Mouse (Mus musculus): ENCODE data around the gene Zfp28. TPM values are rescaled to one million over a fixed set of nuclear protein-coding genes. Genes with fewer than 3 reads are reported as not detected.
"Not testable (repeated sequence)": the region's sequence is repeated elsewhere in the genome, so short reads cannot be mapped to it uniquely, and the experiment has no call there.

Zfp28 gene
- total RNA-seq (2021) = 1 to 10 TPM; 3.7 to 3.9 TPM
- long read RNA-seq, experiment 1, full-length matches to known transcripts = 2 of 4 reads
- long read RNA-seq, experiment 1, partial matches to known transcripts = 1 of 4 reads
- long read RNA-seq, experiment 1, other reads (novel, unspliced or antisense) = 1 of 4 reads
- long read RNA-seq, experiment 2, full-length matches to known transcripts = 2 of 7 reads
- long read RNA-seq, experiment 2, partial matches to known transcripts = 0 of 7 reads
- long read RNA-seq, experiment 2, other reads (novel, unspliced or antisense) = 5 of 7 reads

GRCm38 (mm10) chr7:6383044-6383455, at the start of gene Zfp28:
Gene Zfp28, plus strand, starts transcription at chr7:6383295.
- DNase-seq = peak; percentile 94

GRCm38 (mm10) chr7:6339865-6340264, 43.2 kb upstream of the Zfp28 start:
- no peak for DNase-seq

GRCm38 (mm10) chr7:6343501-6344071, 39.5 kb upstream of the Zfp28 start, which contains the start of gene Gm3854:
Gene Gm3854, plus strand, starts transcription at chr7:6343759.
- DNase-seq = peak; percentile 17

DNA sequence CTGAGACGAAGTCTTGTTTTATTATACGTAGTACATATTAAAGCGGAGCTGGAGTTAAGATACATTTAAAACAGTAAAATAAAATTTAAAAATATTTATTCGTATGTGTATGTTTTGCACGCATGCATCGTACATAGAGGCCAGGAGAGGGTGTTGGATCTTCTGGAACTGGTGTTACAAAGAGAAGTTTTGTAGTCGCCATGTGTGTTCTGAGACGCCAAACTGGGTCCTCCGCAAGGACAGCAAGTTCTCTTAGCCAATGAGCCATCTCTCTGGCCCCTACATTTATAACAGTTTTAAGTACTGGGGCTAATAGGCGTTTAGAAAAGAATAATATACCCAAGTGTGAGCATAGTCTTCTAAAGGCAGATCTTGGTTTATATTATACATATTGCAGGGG, 39.0 kb upstream of the Zfp28 start:
- no peak for DNase-seq

DNA sequence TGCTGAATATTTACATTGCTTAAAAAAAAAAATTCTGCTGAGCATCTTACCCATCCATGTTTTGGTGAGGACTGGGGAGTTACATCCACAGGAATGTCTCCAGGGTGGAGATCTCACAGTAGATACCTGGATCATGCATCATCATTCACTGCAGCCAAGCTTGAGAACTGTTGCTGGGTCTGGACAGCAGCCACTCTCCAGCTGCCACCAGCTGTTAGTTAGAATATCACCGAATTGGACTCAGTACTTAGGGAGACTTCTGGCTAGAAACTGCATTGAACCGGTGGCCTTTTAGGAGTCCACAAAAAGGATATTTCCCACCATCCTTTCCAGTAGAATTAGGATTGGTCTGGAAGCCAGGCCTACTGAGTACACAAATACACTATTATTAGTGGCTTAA, 25.0 kb upstream of the Zfp28 start:
- DNase-seq = no peak

DNA sequence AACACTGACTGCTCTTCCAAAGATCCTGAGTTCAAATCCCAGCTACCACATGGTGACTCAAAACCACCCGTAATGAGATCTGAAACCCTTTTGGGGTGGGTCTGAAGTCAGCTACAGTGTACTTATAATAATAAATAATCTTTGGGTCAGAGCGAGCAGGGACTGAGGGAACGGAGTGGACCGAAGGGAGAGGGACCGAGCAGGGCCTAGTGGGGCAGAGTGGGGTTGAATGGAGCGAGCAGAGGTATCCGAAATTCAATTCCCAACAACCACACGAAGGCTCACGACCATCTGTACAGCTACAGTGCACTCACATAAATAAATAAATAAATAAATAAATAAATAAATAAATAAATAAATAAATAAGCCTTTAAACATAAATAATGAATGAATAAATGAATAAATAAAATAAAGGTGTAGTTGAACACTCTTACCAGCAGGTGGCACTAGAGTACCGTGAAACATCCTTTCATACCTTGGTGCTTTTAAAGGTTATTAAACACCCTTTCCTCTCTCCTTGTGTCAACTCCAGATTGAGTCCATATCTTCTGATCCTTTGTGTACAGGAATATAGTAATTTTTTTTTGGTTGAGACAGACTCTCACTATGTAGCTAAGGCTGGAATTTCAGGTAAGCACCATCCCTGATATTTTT, 24.0 kb upstream of the Zfp28 start:
- no peak for DNase-seq

DNA sequence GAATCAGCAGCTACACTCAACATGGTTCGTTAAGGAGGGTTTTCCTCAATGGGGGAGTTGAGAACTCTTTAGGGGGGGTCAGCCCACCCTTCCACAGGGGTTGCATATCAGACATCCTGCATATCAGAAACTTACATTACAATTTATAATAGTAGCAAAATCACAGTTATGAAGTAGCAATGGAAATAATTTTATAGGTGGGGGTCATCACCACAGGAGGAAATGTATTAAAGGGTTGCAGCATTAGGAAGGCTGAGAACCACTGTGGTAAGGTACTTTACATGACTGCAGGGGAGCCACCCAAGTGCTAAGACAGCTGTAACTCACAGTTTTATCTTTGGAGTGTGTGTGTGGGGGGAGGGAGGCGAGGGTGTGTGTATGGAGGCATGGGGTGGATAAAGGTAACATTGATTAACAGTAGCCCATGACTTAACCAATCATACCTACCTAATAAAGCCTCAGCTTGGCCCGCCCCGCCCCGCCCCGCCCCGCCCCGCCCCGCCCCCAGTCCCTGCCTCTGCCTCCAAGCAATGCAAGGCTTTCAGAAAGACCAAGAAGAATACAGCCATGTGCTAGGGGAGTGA, 22.5 kb upstream of the Zfp28 start:
- DNase-seq = no peak

GRCm38 (mm10) chr7:6361756-6362155, 21.3 kb upstream of the Zfp28 start:
- no peak for DNase-seq

GRCm38 (mm10) chr7:6362268-6363046, 20.6 kb upstream of the Zfp28 start:
- peak; percentile 92 for DNase-seq

DNA sequence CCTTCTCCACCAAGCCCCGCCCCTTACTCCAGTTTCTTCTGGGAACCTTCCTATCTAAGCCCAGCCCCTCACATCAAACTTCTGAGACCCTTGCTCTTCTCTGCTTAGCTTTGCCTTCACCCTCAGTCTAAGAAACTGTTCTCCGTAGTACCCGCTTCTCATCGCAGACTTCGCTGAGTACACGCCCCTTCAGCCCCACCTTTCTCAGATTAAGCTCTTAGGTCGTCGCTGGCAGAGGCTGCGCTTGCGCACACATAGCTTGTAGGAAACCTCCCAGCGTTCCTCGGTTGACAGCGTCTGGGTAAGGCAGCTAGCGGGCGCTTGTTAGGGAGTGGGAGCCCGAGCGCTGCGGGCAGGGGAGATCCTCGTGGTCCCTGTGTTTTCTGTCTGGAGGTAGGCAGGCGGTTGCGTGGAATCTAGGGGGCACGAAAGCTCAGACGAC, 20.0 kb upstream of the Zfp28 start, which contains the start of gene Zfp78:
Zfp78 (plus strand) TSS at position 234 of the 442 bp plus-strand sequence.
- peak; percentile 69 for DNase-seq

- DNase-seq = no peak
These were observed 18.3 kb upstream of the Zfp28 start for GRCm38 (mm10) chr7:6364761-6365160.

DNA sequence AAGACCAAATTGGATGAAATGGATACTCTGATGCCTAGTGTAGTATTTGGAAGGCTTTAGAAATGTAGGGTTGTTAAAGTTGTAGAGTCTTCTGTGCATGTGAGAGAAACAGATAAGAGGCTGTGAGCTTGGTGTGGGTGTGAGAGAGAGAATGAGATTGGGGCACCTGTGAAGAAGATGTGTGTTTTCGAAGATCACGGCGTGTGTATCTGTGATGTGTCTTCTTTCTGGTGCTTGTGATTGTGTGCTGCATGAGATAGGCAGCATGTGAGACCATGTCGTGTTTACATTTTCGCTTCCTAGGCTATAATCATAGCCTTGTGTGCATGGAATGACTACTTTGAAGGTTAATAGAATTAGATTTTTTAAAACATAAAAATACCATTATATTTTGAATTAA, 15.9 kb upstream of the Zfp28 start:
- DNase-seq = no peak

DNA sequence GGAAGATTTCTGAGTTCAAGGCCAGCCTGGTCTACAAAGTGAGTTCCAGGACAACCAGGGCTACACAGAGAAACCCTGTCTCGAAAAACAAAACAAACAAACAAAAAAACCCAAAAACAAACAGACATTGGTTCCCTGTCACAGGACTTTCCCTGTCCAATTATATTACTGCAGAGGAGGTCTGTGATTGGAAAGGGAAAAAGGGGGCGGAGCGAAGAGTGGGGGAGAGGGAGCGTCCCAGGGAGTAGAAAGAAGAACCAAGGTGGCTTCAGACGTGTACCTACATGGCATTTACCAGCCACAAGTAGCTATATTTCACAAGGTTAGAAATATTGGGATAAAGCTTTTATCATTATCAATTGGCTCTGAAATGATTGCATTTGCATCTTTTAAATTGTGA, 14.9 kb upstream of the Zfp28 start:
- DNase-seq = not testable (repeated sequence)

DNA sequence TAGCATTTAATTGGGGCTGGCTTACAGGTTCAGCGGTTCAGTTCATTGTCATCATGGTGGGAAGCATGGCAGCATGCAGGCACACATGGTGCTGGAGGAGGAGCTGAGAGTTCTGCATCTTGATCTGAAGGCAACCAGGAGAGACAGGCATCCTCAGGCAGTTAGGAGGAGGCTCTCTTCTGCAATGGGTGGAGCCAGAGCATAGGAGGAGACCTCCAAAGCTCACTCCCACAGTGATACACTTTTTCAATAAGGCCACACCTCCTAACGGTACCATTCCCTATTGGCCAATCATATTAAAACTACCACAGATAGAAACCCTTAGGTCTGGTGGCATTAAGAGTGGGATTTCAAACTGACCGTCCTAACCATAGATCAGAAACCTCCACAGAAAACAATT, 13.6 kb upstream of the Zfp28 start:
- no peak for DNase-seq

DNA sequence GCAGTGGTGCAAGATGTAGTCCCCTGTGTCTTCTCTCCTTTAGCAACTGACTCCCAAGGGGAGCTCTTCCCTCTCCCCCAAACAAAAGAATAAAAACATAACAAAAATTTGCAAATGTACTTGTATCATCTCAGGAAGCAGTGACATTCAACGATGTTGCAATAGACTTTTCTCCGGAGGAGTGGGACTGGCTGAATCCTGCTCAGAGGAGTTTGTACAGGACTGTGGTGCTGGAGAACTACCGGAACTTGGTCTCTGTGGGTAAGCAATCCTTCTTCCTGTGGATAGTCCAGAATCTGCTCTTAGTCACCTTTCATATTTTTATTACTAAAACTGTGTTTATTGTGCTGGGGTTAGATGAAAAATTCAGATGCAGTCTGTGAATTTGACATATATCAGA, 10.1 kb upstream of the Zfp28 start:
- DNase-seq = no peak

DNA sequence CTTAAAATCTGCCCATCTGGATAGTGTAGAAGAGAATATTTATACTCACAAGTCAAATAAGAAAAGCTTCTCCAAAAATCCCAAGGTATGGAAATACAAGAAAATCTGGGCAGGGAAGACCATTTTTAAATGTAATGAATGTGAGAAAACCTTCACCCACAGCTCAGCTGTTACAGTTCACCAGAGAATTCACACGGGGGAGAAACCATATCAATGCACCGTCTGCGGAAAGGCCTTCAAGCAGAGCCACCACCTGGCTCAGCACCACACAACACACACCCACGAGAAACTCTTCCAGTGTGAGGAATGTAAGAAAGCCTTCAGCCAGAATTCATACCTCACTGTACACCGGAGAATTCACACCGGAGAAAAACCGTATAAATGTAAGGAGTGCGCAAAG, 4.7 kb upstream of the Zfp28 start:
- no peak for DNase-seq

- DNase-seq = no peak
These were observed 1.7 kb upstream of the Zfp28 start for GRCm38 (mm10) chr7:6381431-6381830.

GRCm38 (mm10) chr7:6384011-6384410, 916 bp downstream of the Zfp28 start:
- no peak for DNase-seq

GRCm38 (mm10) chr7:6386995-6387394, 3.9 kb downstream of the Zfp28 start:
- DNase-seq = peak; percentile 15

DNA sequence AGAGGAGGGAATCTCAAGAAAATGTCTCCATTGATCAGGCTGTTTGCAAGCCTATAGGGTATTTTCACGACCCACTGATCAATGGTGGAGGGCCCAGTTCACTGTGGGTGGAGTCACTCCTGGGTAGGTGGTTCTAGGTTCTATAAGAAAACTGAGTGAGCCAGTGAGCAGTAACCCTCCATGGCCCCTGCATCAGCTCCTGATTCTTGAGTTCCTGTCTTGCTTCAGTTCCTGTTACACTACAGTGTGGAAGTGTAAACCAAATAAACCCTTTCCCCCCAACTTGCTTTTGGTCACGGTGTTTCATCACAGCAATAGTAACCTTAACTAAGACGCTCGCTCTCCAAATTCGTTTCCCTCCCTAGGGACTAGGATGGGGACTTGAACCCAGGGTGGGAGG, 5.9 kb downstream of the Zfp28 start:
- no peak for DNase-seq

- no peak for DNase-seq
These were observed 6.4 kb downstream of the Zfp28 start for GRCm38 (mm10) chr7:6389449-6389848.

Data from gastrocnemius, postnatal 10 days (tissue).